Mouse (Mus musculus) large intestine, adult 2 months (tissue): ENCODE results near the gene Unc5c. TPM values are rescaled to one million over a fixed set of nuclear protein-coding genes. Genes with fewer than 3 reads are reported as not detected.

Experiments used
- DNase-seq: peaks from one replicate; pipeline ENCODE4 v3.0.0-alpha.2; 2012; ENCODE audit warnings: low read depth, low spot score
- WGBS: fragments of 180-500 bp; shearing (Covaris S2); methylation state at CpG from one replicate; pipeline ENCODE4 v1.1.7; 2018; 5-methylcytosine and 5-hydroxymethylcytosine counted together
- polyA plus RNA-seq: library from polyadenylated mRNA; depleted of rRNA; stranded (reverse); fragments of >200 nt; gene quantifications from 2 replicates; pipeline ENCODE4 v1.2.3, GENCODE M21; 2012

Unc5c gene
- polyA plus RNA-seq, 1 experiment: 0.07 TPM

- WGBS: 89% methylated on average over 5 of the region's 5 CpGs
- DNase-seq: no peak
Measured at GRCm38 (mm10) chr3:141593249-141593648, 128.2 kb downstream of the Unc5c start.

- 88% methylated on average over 5 of the region's 5 CpGs for WGBS
- DNase-seq: no peak
Measured at GRCm38 (mm10) chr3:141594120-141594519, 129.1 kb downstream of the Unc5c start.

- WGBS: 55% methylated on average over 3 of the region's 3 CpGs
- no peak for DNase-seq
Measured at GRCm38 (mm10) chr3:141595073-141595472, 130.1 kb downstream of the Unc5c start.

GRCm38 (mm10) chr3:141596461-141596860, 131.4 kb downstream of the Unc5c start:
- DNase-seq: no peak
- 41% methylated on average over 3 of the region's 3 CpGs for whole genome bisulfite sequencing

GRCm38 (mm10) chr3:141596881-141597280, 131.9 kb downstream of the Unc5c start:
- WGBS: 69% methylated on average over 1 of the region's 1 CpGs
- no peak for DNase-seq

GRCm38 (mm10) chr3:141597974-141598373, 133.0 kb downstream of the Unc5c start:
- WGBS: 61% methylated on average over 2 of the region's 2 CpGs
- no peak for DNase-seq

GRCm38 (mm10) chr3:141598936-141599335, 133.9 kb downstream of the Unc5c start:
- no peak for DNase-seq
- WGBS: 71% methylated on average over 2 of the region's 2 CpGs

- no peak for DNase-seq
- WGBS: 37% methylated on average over 6 of the region's 6 CpGs
Measured at GRCm38 (mm10) chr3:141601072-141601549, 136.1 kb downstream of the Unc5c start.

- 56% methylated on average over 1 of the region's 1 CpGs for WGBS
Measured at GRCm38 (mm10) chr3:141616718-141617117, 151.7 kb downstream of the Unc5c start.

GRCm38 (mm10) chr3:141618675-141619074, 153.7 kb downstream of the Unc5c start:
- WGBS: 32% methylated on average over 1 of the region's 1 CpGs
- no peak for DNase-seq

More at GRCm38 (mm10) chr3:141616718-141617117, 151.7 kb downstream of the Unc5c start:
- DNase-seq: no peak

GRCm38 (mm10) chr3:141621496-141621895, 156.5 kb downstream of the Unc5c start:
- 90% methylated on average over 1 of the region's 1 CpGs for WGBS

GRCm38 (mm10) chr3:141626935-141627638, 162.1 kb downstream of the Unc5c start:
- no peak for DNase-seq
- 63% methylated on average over 1 of the region's 1 CpGs for WGBS

More at GRCm38 (mm10) chr3:141621496-141621895, 156.5 kb downstream of the Unc5c start:
- DNase-seq: no peak

GRCm38 (mm10) chr3:141627639-141627977, 162.6 kb downstream of the Unc5c start:
- WGBS: 79% methylated on average over 5 of the region's 5 CpGs
- no peak for DNase-seq

- DNase-seq: no peak
- 42% methylated on average over 1 of the region's 1 CpGs for WGBS
Measured at GRCm38 (mm10) chr3:141629431-141629830, 164.4 kb downstream of the Unc5c start.

GRCm38 (mm10) chr3:141637900-141638299, 172.9 kb downstream of the Unc5c start:
- 71% methylated on average over 1 of the region's 1 CpGs for WGBS
- no peak for DNase-seq

- 44% methylated on average over 5 of the region's 5 CpGs for WGBS
Measured at GRCm38 (mm10) chr3:141644264-141644663, 179.2 kb downstream of the Unc5c start.

GRCm38 (mm10) chr3:141646588-141646987, 181.6 kb downstream of the Unc5c start:
- DNase-seq: no peak
- 79% methylated on average over 2 of the region's 2 CpGs for WGBS

More at GRCm38 (mm10) chr3:141644264-141644663, 179.2 kb downstream of the Unc5c start:
- DNase-seq: no peak

- DNase-seq: no peak
- WGBS: 84% methylated on average over 3 of the region's 3 CpGs
Measured at GRCm38 (mm10) chr3:141650658-141651057, 185.6 kb downstream of the Unc5c start.

- no peak for DNase-seq
- WGBS: 67% methylated on average over 1 of the region's 1 CpGs
Measured at GRCm38 (mm10) chr3:141653915-141654314, 188.9 kb downstream of the Unc5c start.

GRCm38 (mm10) chr3:141659041-141659789, 194.2 kb downstream of the Unc5c start:
- no peak for DNase-seq
- 49% methylated on average over 3 of the region's 3 CpGs for WGBS
